Mouse (Mus musculus): ENCODE data around the gene Ankrd44.

- no peak for TF ChIP-seq CTCF (conservative IDR thresholded peaks at IDR 0.05; ENCODE audit: insufficient read depth, insufficient read length, low read depth, low read length)
- no peak for TF ChIP-seq POLR2A (IDR thresholded peaks at IDR 0.05; ENCODE audit: low read depth, low read length)
These were observed 55.6 kb downstream of the Ankrd44 start for GRCm38 (mm10) chr1:54870634-54871033.
